Mouse (Mus musculus) gastrocnemius, postnatal 10 days (tissue): ENCODE data around the gene Rnase11. TPM values are rescaled to one million over a fixed set of nuclear protein-coding genes. Genes with fewer than 3 reads are reported as not detected.
A peak's percentile ranks its signal among the peaks of the same experiment; 100 is the strongest.

Source experiments
- DNase-seq: peaks from one replicate; pipeline ENCODE4 v3.0.0; 2021; ENCODE audit warnings: mixed read lengths
- total RNA-seq, 2 experiments: library from RNA; stranded (reverse); gene quantifications; 2 replicates each; pipeline ENCODE4 v1.2.3; 2021

The Rnase11 gene
- total RNA-seq, 2 experiments from 2014 or later: not detected

DNA sequence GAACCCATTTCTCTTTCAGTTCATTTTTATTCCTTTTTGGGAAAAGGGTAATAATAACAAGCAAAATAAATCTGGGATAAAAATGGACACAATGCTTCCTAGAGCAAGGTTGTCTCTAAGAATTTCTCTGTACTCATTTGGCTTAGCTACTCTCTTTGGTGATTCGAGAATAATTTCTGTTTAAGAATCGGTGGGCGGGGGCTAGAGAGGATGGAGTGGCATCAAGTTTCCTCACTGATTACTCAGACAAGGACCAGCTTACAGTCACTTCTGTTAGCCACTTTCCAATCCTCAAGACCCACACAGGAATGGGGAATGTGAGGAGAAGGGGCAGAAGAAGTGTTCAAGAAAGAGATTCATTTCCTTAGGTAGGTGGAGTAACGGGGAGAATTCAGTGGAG, 41.2 kb downstream of the Rnase11 start:
- DNase-seq: no peak

- DNase-seq: peak; percentile 40
Measured at GRCm38 (mm10) chr14:51007914-51008713, 41.8 kb downstream of the Rnase11 start.

DNA sequence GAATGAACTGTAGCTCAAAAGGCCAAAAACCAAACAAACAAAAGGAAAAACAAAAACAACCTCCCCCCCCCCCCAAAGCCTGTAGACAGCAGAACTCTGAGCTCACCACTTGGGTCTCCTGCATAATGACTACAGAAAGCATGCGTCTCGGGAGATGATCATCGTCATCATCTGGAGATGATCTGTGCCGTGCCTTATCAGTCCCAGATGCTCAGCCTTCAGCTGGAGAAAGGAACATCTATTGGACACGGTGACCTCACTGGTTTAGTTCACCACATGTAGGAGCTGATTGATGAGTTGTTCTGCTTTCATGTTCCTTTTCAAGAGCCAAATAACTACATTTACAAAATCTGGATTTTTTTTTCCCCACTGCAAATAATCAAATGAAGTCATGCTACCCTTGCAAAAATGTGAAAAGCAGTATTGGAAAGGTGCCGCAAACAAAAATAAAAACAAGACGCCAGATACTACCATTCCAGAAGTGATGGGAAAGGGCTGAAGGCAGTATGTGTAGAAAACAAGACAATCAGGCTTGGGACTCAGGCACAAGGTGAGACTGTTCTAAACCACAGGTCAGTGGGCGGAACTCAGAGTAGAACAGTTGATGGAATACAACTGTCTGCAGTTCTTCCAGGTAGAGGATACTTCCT, 42.7 kb downstream of the Rnase11 start, which contains the start of gene Rnase10:
TSS of gene Rnase10 (plus strand) at position 600 of the 650 bp plus-strand sequence.
- no peak for DNase-seq

Other genes with a start within 250 kb of the Rnase11 start
- not detected for gene Ccnb1ip1, start 242.4 kb downstream of the Rnase11 start, total RNA-seq
- gene Parp2, start 242.3 kb downstream of the Rnase11 start, total RNA-seq: 10 to 100 TPM; 14.0 to 20.2 TPM
- 10 to 100 TPM in 1 of 2 experiments, 1 to 10 TPM in 1; 9.6 to 11.1 TPM for gene Tep1, start 179.6 kb downstream of the Rnase11 start, total RNA-seq
- gene Klhl33, start 152.7 kb downstream of the Rnase11 start, total RNA-seq: 100 to 1,000 TPM in 1 of 2 experiments, 10 to 100 TPM in 1; 50.4 to 106 TPM
- gene Osgep, start 125.3 kb downstream of the Rnase11 start, total RNA-seq: 10 to 100 TPM; 45.2 to 48.4 TPM
- gene Apex1, start 125.2 kb downstream of the Rnase11 start, total RNA-seq: 10 to 100 TPM; 42.7 to 46.1 TPM
- 10 to 100 TPM; 16.4 to 20.3 TPM for gene Pip4p1, start 119.3 kb downstream of the Rnase11 start, total RNA-seq
- gene Pnp, start 119.1 kb downstream of the Rnase11 start, total RNA-seq: 1 to 10 TPM; 6.1 to 7.8 TPM
- 1 to 10 TPM; 5.8 to 6.7 TPM for gene Gm49342, start 105.6 kb downstream of the Rnase11 start, total RNA-seq
- gene Pnp2, start 94.2 kb downstream of the Rnase11 start, total RNA-seq: under 1 TPM; 0.52 to 0.56 TPM
- gene Rnase10, start 42.4 kb downstream of the Rnase11 start, total RNA-seq: under 1 TPM in 1 of 2 experiments, not detected in 1; 0.23 TPM
- gene Rnase9, start 8.3 kb downstream of the Rnase11 start, total RNA-seq: not detected
- gene Rnase12, start 7.5 kb upstream of the Rnase11 start, total RNA-seq: not detected
- gene Olfr750, start 24.3 kb upstream of the Rnase11 start, total RNA-seq: not detected
- 10 to 100 TPM; 46.6 to 51.4 TPM for gene Rnase4, start 40.9 kb upstream of the Rnase11 start, total RNA-seq
- 1 to 10 TPM; 3.3 to 4.6 TPM for gene Ang, start 41.0 kb upstream of the Rnase11 start, total RNA-seq
- gene Eddm3b, start 64.3 kb upstream of the Rnase11 start, total RNA-seq: not detected
- gene Rnase6, start 73.7 kb upstream of the Rnase11 start, total RNA-seq: 1 to 10 TPM in 1 of 2 experiments, under 1 TPM in 1; 0.61 to 1.0 TPM
- not detected for gene Rnase1, start 96.6 kb upstream of the Rnase11 start, total RNA-seq
- gene Rnase2b, start 112.1 kb upstream of the Rnase11 start, total RNA-seq: not detected
- under 1 TPM in 1 of 2 experiments, not detected in 1; 0.63 TPM for gene Ang2, start 149.0 kb upstream of the Rnase11 start, total RNA-seq
- not detected for gene Ear14, start 153.2 kb upstream of the Rnase11 start, total RNA-seq
- not detected for gene Rnase2a, start 205.9 kb upstream of the Rnase11 start, total RNA-seq